Mouse (Mus musculus) stomach, embryonic 15.5 days (tissue): ENCODE data around the gene Vps51. TPM values are rescaled to one million over a fixed set of nuclear protein-coding genes. Genes with fewer than 3 reads are reported as not detected.

ENCODE experiments used
- ATAC-seq: fragments of 200-750 bp; cut with Nextera tagmentation; 2 replicates; pipeline ENCODE4 v1.8.0; 2017; ENCODE audit warnings: low read depth, moderate number of reproducible peaks, moderate TSS enrichment; ENCODE audit not compliant: insufficient read depth, low FRiP score
- H3K27ac ChIP-seq: fragments of 300-500 bp; sonication (generic); 2 replicates; pipeline ENCODE4 v1.5.1; 2015; ENCODE audit warnings: mild to moderate bottlenecking, inconsistent platforms
- H3K27me3 ChIP-seq: fragments of 300-500 bp; sonication (generic); replicated peaks from 2 replicates; pipeline ENCODE4 v1.6.1; 2015; ENCODE audit warnings: inconsistent platforms
- H3K36me3 ChIP-seq: fragments of 300-500 bp; sonication (generic); 2 replicates; pipeline ENCODE4 v1.6.1; 2015; ENCODE audit warnings: inconsistent platforms
- H3K4me1 ChIP-seq: fragments of 300-500 bp; sonication (generic); 2 replicates; pipeline ENCODE4 v1.6.1; 2015; ENCODE audit warnings: inconsistent platforms
- H3K4me2 ChIP-seq: fragments of 300-500 bp; sonication (generic); 2 replicates; pipeline ENCODE4 v1.6.1; 2015; ENCODE audit warnings: mild to moderate bottlenecking, inconsistent platforms
- H3K4me3 ChIP-seq: fragments of 300-500 bp; sonication (generic); replicated peaks from 2 replicates; pipeline ENCODE4 v1.5.1; 2015; ENCODE audit warnings: inconsistent platforms
- H3K9ac ChIP-seq: fragments of 300-500 bp; sonication (generic); 2 replicates; pipeline ENCODE4 v1.6.1; 2015; ENCODE audit warnings: inconsistent platforms
- H3K9me3 ChIP-seq: fragments of 300-500 bp; sonication (generic); 2 replicates; pipeline ENCODE4 v1.6.1; 2016; ENCODE audit warnings: inconsistent platforms
- WGBS: fragments of 180-500 bp; shearing (Covaris S2); methylation state at CpG from one replicate; pipeline ENCODE4 v1.1.7; 2015; 5-methylcytosine and 5-hydroxymethylcytosine counted together
- polyA plus RNA-seq: library from polyadenylated mRNA; unstranded; fragments of >200 nt; fragmentation: Nextera tagmentation; extraction: Ambion mirVana; gene quantifications from 2 replicates; pipeline ENCODE4 v1.2.1, GENCODE M21; 2015

Gene Vps51
- polyA plus RNA-seq = 69.1 and 70.0 TPM in 2 replicates

DNA sequence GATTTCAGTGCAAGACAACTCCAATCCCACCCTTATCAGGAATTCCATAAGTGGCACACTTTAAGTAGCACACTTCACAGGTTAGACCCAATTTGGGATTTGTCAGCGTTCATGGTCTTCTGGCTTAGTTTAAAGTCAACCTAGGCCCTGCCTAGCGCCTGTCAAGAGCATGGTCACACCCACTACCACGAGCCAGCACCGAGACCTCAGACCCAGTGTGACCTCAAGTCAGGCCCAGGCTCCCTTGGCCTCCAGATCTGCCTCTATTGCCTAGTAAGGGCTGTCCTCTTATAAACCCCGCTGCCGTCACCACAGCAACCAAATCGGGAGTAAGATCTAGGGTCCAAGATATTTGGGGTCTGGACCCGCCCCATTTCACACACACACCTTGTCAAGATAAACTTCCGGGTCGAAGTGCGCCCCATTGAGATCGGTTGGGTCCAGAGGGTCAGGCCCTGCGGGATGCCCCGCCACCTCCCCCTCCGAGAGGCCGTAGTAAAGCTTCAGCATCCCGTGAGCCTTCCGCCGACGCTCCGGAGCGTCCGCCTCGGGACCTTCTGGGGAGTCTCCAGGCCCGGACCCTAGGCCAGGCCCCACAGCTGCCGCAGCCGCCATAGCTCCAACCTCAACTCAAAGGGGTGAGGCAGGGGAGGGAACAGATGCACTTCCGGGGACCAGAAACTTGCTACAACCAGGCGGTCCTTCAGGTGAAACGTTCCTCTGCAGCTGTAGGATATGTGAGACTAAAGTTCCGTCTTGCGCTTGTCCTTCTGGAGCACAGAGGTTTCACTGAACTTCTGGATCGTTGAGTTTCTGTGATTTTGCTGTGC lies at the start of gene Vps51:
Vps51 (minus strand) TSS at position 668 of the 830 bp plus-strand sequence.
- H3K9ac ChIP-seq = peak within 1 kb of the TSS; percentile 67; the same call in 1 of the 2 replicates
- under 1% methylated on average over 33 of the region's 33 CpGs for WGBS
- no peaks in the 10 kb centered on the region for H3K27me3 ChIP-seq
- peak; percentile 85 for ATAC-seq
- peaks cover 16% of the 10 kb centered on the region; the same call in 1 of the 2 replicates for H3K4me1 ChIP-seq
- peak within 1 kb of the TSS; percentile 80 for H3K4me2 ChIP-seq
- peak within 1 kb of the TSS; percentile 89 for H3K27ac ChIP-seq
- H3K9me3 ChIP-seq = no peaks in the 10 kb centered on the region
- peaks cover 14% of the 10 kb centered on the region for H3K36me3 ChIP-seq
- H3K4me3 ChIP-seq = peak within 1 kb of the TSS; percentile 92

DNA sequence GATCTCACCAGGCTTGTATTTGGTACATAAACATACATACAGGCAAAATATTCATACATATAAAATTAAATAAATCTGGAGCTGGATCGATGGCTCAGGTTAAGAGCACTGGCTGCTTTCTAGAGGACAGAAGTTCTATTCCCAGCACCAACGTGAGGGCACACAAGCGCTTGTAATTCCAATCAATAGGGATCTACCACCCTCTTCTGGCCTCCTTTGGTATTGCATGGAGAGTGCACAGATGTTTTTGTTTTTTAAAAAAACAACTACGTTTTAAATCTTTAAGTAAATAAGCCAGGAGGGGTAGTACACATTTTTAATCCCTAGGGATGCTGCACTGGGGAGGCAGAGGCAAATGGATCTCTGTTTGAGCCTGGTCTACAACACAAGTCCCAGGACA lies 49.3 kb upstream of the Vps51 start:
- Histone ChIP-seq H3K9ac (no peak overlapping the region), H3K4me3 (no peak overlapping the region), H3K4me2 (no peak overlapping the region), H3K36me3 (no peaks in the 10 kb centered on the region; the same call in 1 of the 2 replicates), H3K9me3 (no peaks in the 10 kb centered on the region), H3K27ac (no peak overlapping the region), H3K27me3 (no peaks in the 10 kb centered on the region), H3K4me1 (no peaks in the 10 kb centered on the region)
- WGBS = 24% methylated on average over 4 of the region's 4 CpGs
- no peak for ATAC-seq

DNA sequence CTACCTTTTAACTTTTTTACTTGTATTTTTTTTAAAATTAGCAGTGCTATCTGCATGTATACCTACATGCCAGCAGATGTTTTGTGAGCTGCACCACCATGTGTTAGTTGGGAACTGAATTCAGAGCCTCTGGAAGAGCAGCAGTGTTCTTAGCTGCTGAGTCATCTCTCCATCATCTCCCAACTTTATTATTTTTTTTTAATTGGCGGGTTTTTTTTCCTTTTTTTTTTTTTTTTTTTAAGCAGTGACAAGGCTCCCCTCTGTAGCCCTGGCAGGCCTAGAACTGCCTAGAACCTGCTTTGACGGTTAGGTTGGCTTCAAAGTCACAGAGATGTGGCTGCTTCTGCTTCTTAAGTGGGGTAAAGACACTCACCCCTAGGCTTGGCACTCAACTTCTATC lies 47.9 kb upstream of the Vps51 start:
- H3K9ac ChIP-seq = no peak overlapping the region
- ATAC-seq = no peak
- no peaks in the 10 kb centered on the region for H3K4me1 ChIP-seq
- no peak overlapping the region for H3K4me2 ChIP-seq
- H3K36me3 ChIP-seq = no peaks in the 10 kb centered on the region; the same call in 1 of the 2 replicates
- H3K9me3 ChIP-seq = no peaks in the 10 kb centered on the region
- H3K4me3 ChIP-seq = no peak overlapping the region
- WGBS = 72% methylated on average over 2 of the region's 2 CpGs
- no peaks in the 10 kb centered on the region for H3K27me3 ChIP-seq
- no peak overlapping the region for H3K27ac ChIP-seq

DNA sequence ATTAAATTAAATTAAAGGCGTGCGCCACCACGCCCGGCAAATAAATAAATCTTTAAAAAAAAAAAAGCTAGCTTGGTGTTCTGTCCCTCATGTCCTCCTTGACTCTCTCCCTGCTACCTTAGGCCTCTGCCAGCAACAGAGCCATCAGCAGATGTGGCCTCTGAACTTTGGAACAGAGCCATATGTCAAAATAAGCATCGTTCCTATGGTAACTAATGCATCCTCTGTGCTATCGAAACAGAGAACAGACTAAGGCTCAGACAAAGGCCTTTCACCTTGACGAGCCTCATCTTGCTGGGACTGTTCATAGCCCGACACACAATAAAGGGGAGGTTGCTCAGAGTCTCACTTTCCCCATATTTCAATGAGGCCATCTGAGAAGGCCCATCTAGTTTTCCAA lies 46.3 kb upstream of the Vps51 start:
- H3K4me1 ChIP-seq = peaks cover 6% of the 10 kb centered on the region; the same call in 1 of the 2 replicates
- H3K27me3 ChIP-seq = no peaks in the 10 kb centered on the region
- H3K9ac ChIP-seq = no peak overlapping the region
- 49% methylated on average over 8 of the region's 8 CpGs for WGBS
- H3K9me3 ChIP-seq = no peaks in the 10 kb centered on the region
- no peak overlapping the region for H3K4me2 ChIP-seq
- no peak overlapping the region for H3K27ac ChIP-seq
- H3K4me3 ChIP-seq = no peak overlapping the region
- H3K36me3 ChIP-seq = no peaks in the 10 kb centered on the region; the same call in 1 of the 2 replicates
- ATAC-seq = no peak

DNA sequence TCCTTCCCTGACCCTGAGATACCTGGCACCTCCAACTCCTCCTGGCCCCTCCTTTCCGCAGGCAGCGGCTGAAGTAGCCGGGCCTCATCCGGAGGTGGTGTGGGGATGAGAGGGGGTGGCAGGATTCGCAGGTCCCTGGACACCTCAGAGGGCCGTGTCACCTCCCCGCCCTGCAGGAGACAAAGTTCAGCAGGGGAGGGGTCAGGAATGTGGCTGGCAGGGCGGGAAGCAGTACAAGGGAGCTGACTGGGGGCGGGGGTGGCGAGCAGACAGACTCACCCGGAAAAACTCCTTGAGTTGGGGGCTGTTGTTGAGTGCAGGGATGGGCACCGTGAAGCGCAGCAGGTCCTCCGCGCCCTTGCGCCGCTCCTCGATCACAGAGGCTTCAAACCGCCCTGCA lies 44.7 kb upstream of the Vps51 start:
- Histone ChIP-seq H3K4me3 (no peak overlapping the region), H3K9me3 (no peaks in the 10 kb centered on the region), H3K36me3 (no peaks in the 10 kb centered on the region; the same call in 1 of the 2 replicates), H3K27ac (no peak overlapping the region), H3K27me3 (no peaks in the 10 kb centered on the region), H3K9ac (no peak overlapping the region), H3K4me2 (no peak overlapping the region), H3K4me1 (peaks cover 14% of the 10 kb centered on the region)
- WGBS = 31% methylated on average over 19 of the region's 19 CpGs
- no peak for ATAC-seq

DNA sequence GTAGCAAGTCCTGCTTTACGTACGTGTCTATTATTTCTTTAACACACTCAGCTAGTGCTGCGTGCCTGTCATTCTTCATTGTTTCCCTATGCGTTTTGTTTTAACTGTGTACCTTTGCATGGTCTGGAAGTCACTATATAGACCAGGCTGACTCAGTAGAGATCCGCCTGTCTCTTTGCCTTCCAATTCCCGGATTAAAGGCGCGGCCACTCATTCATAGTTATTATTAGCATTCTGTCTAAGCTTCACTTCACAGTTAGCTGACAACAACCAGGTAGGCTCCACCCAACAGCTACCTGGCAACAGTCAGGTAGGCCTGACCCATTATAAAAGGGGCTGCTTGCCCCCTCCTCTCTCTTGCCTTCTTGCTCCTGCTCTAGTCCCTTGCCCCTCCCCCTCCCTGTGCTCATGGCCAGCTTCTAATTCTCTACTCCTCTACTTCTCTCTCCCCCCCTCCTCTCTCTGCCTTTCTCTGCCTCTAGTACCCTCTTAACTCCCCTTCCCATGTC lies 41.7 kb upstream of the Vps51 start:
- 0 out of 2 replicates have a peak, but pooled peaks have one; percentile 6 for ATAC-seq
- H3K36me3 ChIP-seq = peaks cover 27% of the 10 kb centered on the region
- H3K9me3 ChIP-seq = no peaks in the 10 kb centered on the region
- no peaks in the 10 kb centered on the region for H3K27me3 ChIP-seq
- H3K4me1 ChIP-seq = peaks cover 21% of the 10 kb centered on the region
- H3K4me2 ChIP-seq = peak overlapping the region; percentile 80
- peak overlapping the region; percentile 27; the same call in 1 of the 2 replicates for H3K9ac ChIP-seq
- peak overlapping the region; percentile 99 for H3K27ac ChIP-seq
- 1% methylated on average over 8 of the region's 8 CpGs for WGBS
- H3K4me3 ChIP-seq = peak overlapping the region; percentile 85

DNA sequence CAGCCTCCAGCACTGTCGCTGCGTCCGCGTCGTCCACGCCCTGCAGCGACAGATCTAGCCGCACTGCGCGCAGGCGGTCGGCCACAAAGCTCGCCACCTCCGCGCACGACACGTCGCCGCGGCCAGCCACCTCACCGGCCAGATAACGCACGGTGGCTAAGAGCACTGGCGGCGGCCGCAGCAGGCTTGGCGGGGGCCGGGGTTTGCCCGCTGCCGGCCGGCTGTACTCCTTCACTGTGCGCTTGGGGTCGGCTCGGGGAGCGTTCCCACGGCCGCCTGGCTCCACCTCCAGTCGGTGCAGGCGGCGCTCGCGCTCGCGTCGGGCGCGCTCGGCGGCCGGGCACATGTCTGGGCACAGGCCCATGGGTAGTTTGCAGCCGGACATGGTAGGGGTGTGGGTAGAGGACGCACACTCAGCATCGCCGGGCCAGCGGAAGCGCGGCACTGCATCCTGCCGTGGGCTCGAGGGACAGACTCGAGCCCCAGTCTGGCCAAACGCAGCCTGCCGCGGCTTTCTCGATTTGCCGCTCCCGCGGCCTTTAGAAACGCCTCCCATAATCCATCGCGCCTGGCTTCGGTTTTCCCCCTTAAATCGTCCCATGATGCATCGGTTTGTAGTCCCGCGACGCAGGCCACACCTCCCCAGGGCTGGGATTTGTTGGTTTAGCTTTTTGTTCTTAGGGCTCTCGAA lies 41.1 kb upstream of the Vps51 start, which contains the start of gene Sac3d1:
Sac3d1 (minus strand) TSS at position 665 of the 691 bp plus-strand sequence.
- H3K4me1 ChIP-seq = peaks cover 21% of the 10 kb centered on the region
- peak; percentile 82 for ATAC-seq
- WGBS = under 1% methylated on average over 77 of the region's 77 CpGs
- H3K4me3 ChIP-seq = peak within 1 kb of the TSS; percentile 85
- H3K36me3 ChIP-seq = peaks cover 27% of the 10 kb centered on the region
- no peaks in the 10 kb centered on the region for H3K27me3 ChIP-seq
- peak within 1 kb of the TSS; percentile 77 for H3K9ac ChIP-seq
- peak within 1 kb of the TSS; percentile 80 for H3K4me2 ChIP-seq
- peak within 1 kb of the TSS; percentile 99 for H3K27ac ChIP-seq
- no peaks in the 10 kb centered on the region for H3K9me3 ChIP-seq

DNA sequence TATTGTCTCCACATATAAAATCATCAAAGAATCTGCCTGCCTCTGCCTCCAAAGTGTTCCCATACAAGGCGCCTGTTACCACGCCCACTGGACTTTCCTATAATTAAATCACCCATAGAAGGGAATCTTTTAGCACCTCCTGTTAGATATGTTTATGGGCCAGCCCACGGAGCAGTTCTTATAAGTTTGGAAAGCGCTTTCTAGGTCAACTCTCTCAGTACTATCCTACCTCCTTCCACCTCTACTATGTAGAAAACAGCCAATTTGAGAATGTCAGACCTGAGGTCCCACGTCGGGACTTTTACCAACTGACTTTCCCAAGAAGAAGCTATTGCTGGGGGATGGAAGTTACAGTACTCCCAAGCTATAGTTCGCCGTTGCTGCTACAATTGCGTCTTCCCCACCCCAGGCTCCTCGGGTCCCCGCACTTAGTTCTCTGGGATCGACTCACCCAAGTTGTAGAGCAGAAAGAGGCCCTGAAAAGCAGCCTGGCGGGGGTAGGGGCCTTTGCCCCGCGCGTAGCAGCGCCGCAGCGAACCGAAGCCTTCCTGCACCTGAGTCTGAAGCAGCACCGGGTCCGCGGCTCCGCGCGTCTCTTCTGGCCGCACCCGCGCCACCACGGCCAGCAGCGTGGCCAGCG lies 40.4 kb upstream of the Vps51 start:
- H3K27me3 ChIP-seq = no peaks in the 10 kb centered on the region
- WGBS = 4% methylated on average over 32 of the region's 32 CpGs
- H3K27ac ChIP-seq = peak overlapping the region; percentile 99
- H3K4me3 ChIP-seq = peak overlapping the region; percentile 85
- peaks cover 21% of the 10 kb centered on the region for H3K4me1 ChIP-seq
- H3K9ac ChIP-seq = peak overlapping the region; percentile 77
- peak; percentile 2 for ATAC-seq
- peak overlapping the region; percentile 80 for H3K4me2 ChIP-seq
- H3K36me3 ChIP-seq = peaks cover 27% of the 10 kb centered on the region
- no peaks in the 10 kb centered on the region for H3K9me3 ChIP-seq

DNA sequence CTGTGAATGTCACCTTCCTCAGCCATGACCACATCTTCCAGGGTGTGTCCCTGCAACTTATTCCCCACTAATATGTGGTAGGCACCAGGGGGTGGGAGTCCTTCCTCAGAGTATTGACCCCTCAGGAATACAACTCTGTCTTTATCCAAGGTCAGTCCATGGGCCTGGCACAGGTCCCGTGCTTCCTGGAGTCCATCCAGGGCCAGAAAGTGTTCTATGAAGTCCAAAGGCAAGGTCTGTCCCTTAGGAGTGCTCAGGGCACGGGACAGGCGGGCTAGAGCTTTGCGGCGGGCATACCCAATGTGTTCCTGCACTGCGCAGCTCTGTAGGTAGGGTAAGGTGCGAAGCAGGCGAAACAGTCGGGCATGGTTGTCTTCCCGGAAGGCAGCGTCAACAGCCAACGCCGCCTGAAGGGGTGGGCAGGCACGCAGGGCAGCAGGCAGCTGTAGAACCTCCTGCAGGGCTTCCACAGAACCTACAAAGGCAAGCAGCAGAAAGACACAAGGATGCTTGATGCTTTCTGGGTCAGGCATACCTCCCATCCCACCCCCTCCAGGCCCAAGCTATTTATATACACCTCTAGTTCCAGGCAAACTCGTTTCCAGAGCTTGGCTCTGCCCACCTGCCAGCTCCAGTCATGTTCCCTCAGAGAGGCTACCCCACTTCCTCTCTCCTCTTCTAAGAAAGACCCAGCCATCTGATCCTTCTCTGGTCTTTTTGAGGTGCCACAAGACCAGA lies 39.3 kb upstream of the Vps51 start:
- WGBS = 89% methylated on average over 15 of the region's 15 CpGs
- H3K4me3 ChIP-seq = no peak overlapping the region
- H3K9ac ChIP-seq = no peak overlapping the region
- H3K36me3 ChIP-seq = peaks cover 27% of the 10 kb centered on the region
- H3K27me3 ChIP-seq = no peaks in the 10 kb centered on the region
- H3K27ac ChIP-seq = no peak overlapping the region
- peak overlapping the region; percentile 80; the same call in 1 of the 2 replicates for H3K4me2 ChIP-seq
- H3K4me1 ChIP-seq = peaks cover 21% of the 10 kb centered on the region
- no peak for ATAC-seq
- H3K9me3 ChIP-seq = no peaks in the 10 kb centered on the region

DNA sequence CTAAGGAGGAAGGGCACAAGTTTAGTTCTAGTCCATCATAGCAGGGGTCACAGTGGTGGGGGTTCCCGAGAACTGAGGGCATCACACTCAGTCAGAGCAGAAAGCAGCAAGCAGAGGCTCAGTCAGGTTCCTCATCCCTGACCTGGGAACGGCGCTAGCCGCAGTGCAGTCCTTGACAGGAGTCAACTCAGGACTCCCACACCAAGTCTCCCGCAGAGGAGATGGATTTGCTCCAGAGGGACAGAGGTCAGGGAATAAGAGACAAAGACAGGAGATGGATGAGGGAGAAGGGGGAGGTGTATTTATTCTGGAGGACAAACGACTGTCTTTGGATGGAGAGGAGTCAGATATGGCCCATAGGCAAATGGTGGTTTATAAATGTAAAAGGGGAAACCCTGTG lies 36.1 kb upstream of the Vps51 start:
- H3K9me3 ChIP-seq = no peaks in the 10 kb centered on the region
- no peak overlapping the region for H3K9ac ChIP-seq
- peaks cover 27% of the 10 kb centered on the region for H3K36me3 ChIP-seq
- H3K27me3 ChIP-seq = no peaks in the 10 kb centered on the region
- H3K4me1 ChIP-seq = peaks cover 15% of the 10 kb centered on the region
- no peak overlapping the region for H3K27ac ChIP-seq
- no peak overlapping the region for H3K4me3 ChIP-seq
- ATAC-seq = no peak
- no peak overlapping the region for H3K4me2 ChIP-seq
- 42% methylated on average over 6 of the region's 6 CpGs for WGBS

DNA sequence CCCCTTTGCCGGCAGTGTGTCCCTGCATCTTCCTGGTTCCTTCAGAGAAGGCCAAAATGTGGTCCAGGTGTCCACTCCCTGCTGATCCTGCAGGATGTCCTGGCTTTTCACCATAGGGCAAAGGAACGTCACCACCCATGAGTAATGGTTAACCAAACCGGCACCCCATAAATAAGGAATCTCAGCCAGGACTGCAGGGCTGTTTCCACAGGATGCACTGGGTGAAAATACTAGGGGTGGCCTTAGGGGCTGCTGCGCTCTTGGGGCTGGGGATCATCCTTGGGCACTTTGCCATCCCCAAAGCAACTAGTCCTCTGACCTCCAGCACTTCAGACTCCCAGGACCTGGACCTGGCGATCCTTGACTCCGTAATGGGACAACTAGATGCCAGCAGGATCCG lies 28.6 kb upstream of the Vps51 start, which contains the start of gene Naaladl1:
Naaladl1 (plus strand) TSS at position 197 of the 400 bp plus-strand sequence.
- no peak within 1 kb of the TSS for H3K4me2 ChIP-seq
- no peak for ATAC-seq
- H3K36me3 ChIP-seq = no peaks in the 10 kb centered on the region
- H3K27ac ChIP-seq = no peak within 1 kb of the TSS
- H3K4me1 ChIP-seq = no peaks in the 10 kb centered on the region
- no peak within 1 kb of the TSS for H3K4me3 ChIP-seq
- H3K27me3 ChIP-seq = no peaks in the 10 kb centered on the region
- H3K9ac ChIP-seq = no peak within 1 kb of the TSS
- H3K9me3 ChIP-seq = no peaks in the 10 kb centered on the region
- 84% methylated on average over 7 of the region's 7 CpGs for WGBS
